Mouse (Mus musculus) kidney, postnatal 10 days (tissue): ENCODE data around the gene Dhx37.
"Not testable (repeated sequence)": the region's sequence is repeated elsewhere in the genome, so short reads cannot be mapped to it uniquely, and the experiment has no call there.

Experiments used
- DNase-seq: peaks from one replicate; pipeline ENCODE4 v3.0.0; 2021; ENCODE audit warnings: mixed read lengths

Dhx37 gene

GRCm38 (mm10) chr5:125407020-125407830 is 26.7 kb downstream of the Dhx37 start:
- no peak for DNase-seq

- DNase-seq, result peak; percentile 70
Measured at GRCm38 (mm10) chr5:125406322-125407016, 27.5 kb downstream of the Dhx37 start.

GRCm38 (mm10) chr5:125405546-125406248 is 28.2 kb downstream of the Dhx37 start:
- peak; percentile 90 for DNase-seq

GRCm38 (mm10) chr5:125404903-125405545 is 28.9 kb downstream of the Dhx37 start:
- peak; percentile 69 for DNase-seq

GRCm38 (mm10) chr5:125404536-125404902 is 29.4 kb downstream of the Dhx37 start:
- DNase-seq, result peak; percentile 43

GRCm38 (mm10) chr5:125403481-125404465 is 30.1 kb downstream of the Dhx37 start:
- peak; percentile 79 for DNase-seq

- no peak for DNase-seq
Measured at GRCm38 (mm10) chr5:125402991-125403390, 30.9 kb downstream of the Dhx37 start.

GRCm38 (mm10) chr5:125402476-125402875 is 31.4 kb downstream of the Dhx37 start:
- no peak for DNase-seq

- no peak for DNase-seq
Measured at GRCm38 (mm10) chr5:125400903-125401302, 33.0 kb downstream of the Dhx37 start.

GRCm38 (mm10) chr5:125395008-125395407 is 38.9 kb downstream of the Dhx37 start:
- no peak for DNase-seq

- DNase-seq, result peak; percentile 88
Measured at GRCm38 (mm10) chr5:125393622-125394603, 40.0 kb downstream of the Dhx37 start.

- peak; percentile 98 for DNase-seq
Measured at GRCm38 (mm10) chr5:125392977-125393621, 40.8 kb downstream of the Dhx37 start.

- no peak for DNase-seq
Measured at GRCm38 (mm10) chr5:125392618-125392976, 41.3 kb downstream of the Dhx37 start.

- not testable (repeated sequence) for DNase-seq
Measured at GRCm38 (mm10) chr5:125392176-125392575, 41.7 kb downstream of the Dhx37 start.

- peak; percentile 78 for DNase-seq
Measured at GRCm38 (mm10) chr5:125391609-125392008, 42.3 kb downstream of the Dhx37 start.

GRCm38 (mm10) chr5:125390906-125391477 is 42.9 kb downstream of the Dhx37 start:
- no peak for DNase-seq

- DNase-seq, result peak; percentile 93
Measured at GRCm38 (mm10) chr5:125389579-125390441, 44.1 kb downstream of the Dhx37 start, which contains the start of gene Ubc. Gene Ubc, minus strand, starts transcription at chr5:125390202.

- DNase-seq, result peak; percentile 94
Measured at GRCm38 (mm10) chr5:125389131-125389578, 44.8 kb downstream of the Dhx37 start, which contains the start of gene Gm10382. Gene Gm10382, plus strand, starts transcription at chr5:125389322.
